Mouse (Mus musculus): ENCODE measurements around the gene Arhgef25. TPM values are rescaled to one million over a fixed set of nuclear protein-coding genes. Genes with fewer than 3 reads are reported as not detected.

Gene Arhgef25
- polyA plus RNA-seq, 1 experiment from 2014 or later = 24.2 TPM

GRCm38 (mm10) chr10:127210961-127211405, 21.1 kb upstream of the Arhgef25 start:
- Histone ChIP-seq H3K9me3 (ENCODE audit: control insufficient read depth, low read length) (no peaks in the 10 kb centered on the region), H3K4me1 (ENCODE audit: control insufficient read depth, insufficient read depth, low read length) (peaks cover 11% of the 10 kb centered on the region), H3K4me2 (ENCODE audit: low read depth, low read length) (peak overlapping the region; percentile 93), H3K27ac (ENCODE audit: low read depth, low read length) (no peak overlapping the region), H3K36me3 (ENCODE audit: control insufficient read depth, insufficient read depth, low read length) (peaks cover 9% of the 10 kb centered on the region; the same call in 1 of the 2 replicates), H3K9ac (replicated peaks; ENCODE audit: low read depth, low read length) (peak overlapping the region; percentile 72), H3K27me3 (ENCODE audit: control insufficient read depth, insufficient read depth, low read length) (0 out of 2 replicates have a peak, but pooled peaks cover 3% of the 10 kb centered on the region), H3K4me3 (ENCODE audit: low read depth, low read length) (peak overlapping the region; percentile 84)
- under 1% methylated on average over 25 of the region's 25 CpGs for WGBS
- ATAC-seq (ENCODE audit: low read depth) = peak; percentile 35

GRCm38 (mm10) chr10:127209928-127210570, 20.2 kb upstream of the Arhgef25 start:
- no peak for ATAC-seq (ENCODE audit: low read depth)
- Histone ChIP-seq H3K4me3 (ENCODE audit: low read depth, low read length) (no peak overlapping the region), H3K4me1 (ENCODE audit: control insufficient read depth, insufficient read depth, low read length) (peaks cover 11% of the 10 kb centered on the region), H3K4me2 (ENCODE audit: low read depth, low read length) (peak overlapping the region; percentile 93), H3K27ac (ENCODE audit: low read depth, low read length) (no peak overlapping the region), H3K9ac (replicated peaks; ENCODE audit: low read depth, low read length) (no peak overlapping the region), H3K36me3 (ENCODE audit: control insufficient read depth, insufficient read depth, low read length) (peaks cover 17% of the 10 kb centered on the region; the same call in 1 of the 2 replicates), H3K27me3 (ENCODE audit: control insufficient read depth, insufficient read depth, low read length) (0 out of 2 replicates have a peak, but pooled peaks cover 3% of the 10 kb centered on the region), H3K9me3 (ENCODE audit: control insufficient read depth, low read length) (no peaks in the 10 kb centered on the region)
- 91% methylated on average over 13 of the region's 13 CpGs for WGBS

GRCm38 (mm10) chr10:127208921-127209320, 19.0 kb upstream of the Arhgef25 start:
- no peak overlapping the region for H3K4me3 ChIP-seq (ENCODE audit: low read depth, low read length)
- no peak for ATAC-seq (ENCODE audit: low read depth)
- 0 out of 2 replicates have a peak overlapping the region, but pooled peaks have one; percentile 25 for H3K9ac ChIP-seq (replicated peaks; ENCODE audit: low read depth, low read length)
- H3K4me1 ChIP-seq (ENCODE audit: control insufficient read depth, insufficient read depth, low read length) = peaks cover 11% of the 10 kb centered on the region
- 0 out of 2 replicates have a peak, but pooled peaks cover 3% of the 10 kb centered on the region for H3K27me3 ChIP-seq (ENCODE audit: control insufficient read depth, insufficient read depth, low read length)
- H3K4me2 ChIP-seq (ENCODE audit: low read depth, low read length) = no peak overlapping the region
- no peak overlapping the region for H3K27ac ChIP-seq (ENCODE audit: low read depth, low read length)
- peaks cover 20% of the 10 kb centered on the region for H3K36me3 ChIP-seq (ENCODE audit: control insufficient read depth, insufficient read depth, low read length)
- H3K9me3 ChIP-seq (ENCODE audit: control insufficient read depth, low read length) = no peaks in the 10 kb centered on the region
- 91% methylated on average over 4 of the region's 4 CpGs for WGBS

GRCm38 (mm10) chr10:127205373-127205772, 15.5 kb upstream of the Arhgef25 start:
- Histone ChIP-seq H3K9ac (replicated peaks; ENCODE audit: low read depth, low read length) (no peak overlapping the region), H3K27me3 (ENCODE audit: control insufficient read depth, insufficient read depth, low read length) (no peaks in the 10 kb centered on the region), H3K9me3 (ENCODE audit: control insufficient read depth, low read length) (no peaks in the 10 kb centered on the region), H3K4me3 (ENCODE audit: low read depth, low read length) (no peak overlapping the region), H3K4me2 (ENCODE audit: low read depth, low read length) (no peak overlapping the region), H3K27ac (ENCODE audit: low read depth, low read length) (no peak overlapping the region), H3K4me1 (ENCODE audit: control insufficient read depth, insufficient read depth, low read length) (peaks cover 6% of the 10 kb centered on the region), H3K36me3 (ENCODE audit: control insufficient read depth, insufficient read depth, low read length) (peaks cover 30% of the 10 kb centered on the region)
- ATAC-seq (ENCODE audit: low read depth) = no peak
- WGBS = 93% methylated on average over 10 of the region's 10 CpGs

GRCm38 (mm10) chr10:127204589-127204988, 14.7 kb upstream of the Arhgef25 start:
- H3K36me3 ChIP-seq (ENCODE audit: control insufficient read depth, insufficient read depth, low read length) = peaks cover 35% of the 10 kb centered on the region
- H3K9ac ChIP-seq (replicated peaks; ENCODE audit: low read depth, low read length) = no peak overlapping the region
- no peak overlapping the region for H3K4me3 ChIP-seq (ENCODE audit: low read depth, low read length)
- no peak for ATAC-seq (ENCODE audit: low read depth)
- no peaks in the 10 kb centered on the region for H3K4me1 ChIP-seq (ENCODE audit: control insufficient read depth, insufficient read depth, low read length)
- no peak overlapping the region for H3K27ac ChIP-seq (ENCODE audit: low read depth, low read length)
- no peaks in the 10 kb centered on the region for H3K27me3 ChIP-seq (ENCODE audit: control insufficient read depth, insufficient read depth, low read length)
- WGBS = 87% methylated on average over 5 of the region's 5 CpGs
- H3K9me3 ChIP-seq (ENCODE audit: control insufficient read depth, low read length) = no peaks in the 10 kb centered on the region
- H3K4me2 ChIP-seq (ENCODE audit: low read depth, low read length) = no peak overlapping the region

GRCm38 (mm10) chr10:127203106-127203505, 13.2 kb upstream of the Arhgef25 start:
- H3K36me3 ChIP-seq (ENCODE audit: control insufficient read depth, insufficient read depth, low read length) = peaks cover 46% of the 10 kb centered on the region
- H3K4me1 ChIP-seq (ENCODE audit: control insufficient read depth, insufficient read depth, low read length) = no peaks in the 10 kb centered on the region
- no peak overlapping the region for H3K4me2 ChIP-seq (ENCODE audit: low read depth, low read length)
- no peak overlapping the region for H3K9ac ChIP-seq (replicated peaks; ENCODE audit: low read depth, low read length)
- no peaks in the 10 kb centered on the region for H3K27me3 ChIP-seq (ENCODE audit: control insufficient read depth, insufficient read depth, low read length)
- H3K9me3 ChIP-seq (ENCODE audit: control insufficient read depth, low read length) = no peaks in the 10 kb centered on the region
- no peak overlapping the region for H3K4me3 ChIP-seq (ENCODE audit: low read depth, low read length)
- 96% methylated on average over 3 of the region's 3 CpGs for WGBS
- H3K27ac ChIP-seq (ENCODE audit: low read depth, low read length) = no peak overlapping the region
- ATAC-seq (ENCODE audit: low read depth) = no peak

- ATAC-seq (ENCODE audit: low read depth) = no peak
- no peaks in the 10 kb centered on the region for H3K9me3 ChIP-seq (ENCODE audit: control insufficient read depth, low read length)
- H3K4me3 ChIP-seq (ENCODE audit: low read depth, low read length) = no peak overlapping the region
- peaks cover 7% of the 10 kb centered on the region; the same call in 1 of the 2 replicates for H3K4me1 ChIP-seq (ENCODE audit: control insufficient read depth, insufficient read depth, low read length)
- H3K9ac ChIP-seq (replicated peaks; ENCODE audit: low read depth, low read length) = no peak overlapping the region
- WGBS = 87% methylated on average over 8 of the region's 8 CpGs
- no peak overlapping the region for H3K27ac ChIP-seq (ENCODE audit: low read depth, low read length)
- H3K4me2 ChIP-seq (ENCODE audit: low read depth, low read length) = no peak overlapping the region
- H3K27me3 ChIP-seq (ENCODE audit: control insufficient read depth, insufficient read depth, low read length) = no peaks in the 10 kb centered on the region
- H3K36me3 ChIP-seq (ENCODE audit: control insufficient read depth, insufficient read depth, low read length) = peaks cover 29% of the 10 kb centered on the region
Measured at GRCm38 (mm10) chr10:127200279-127200678, 10.4 kb upstream of the Arhgef25 start.

- 83% methylated on average over 11 of the region's 11 CpGs for WGBS
- Histone ChIP-seq H3K27ac (ENCODE audit: low read depth, low read length) (no peak overlapping the region), H3K36me3 (ENCODE audit: control insufficient read depth, insufficient read depth, low read length) (peaks cover 29% of the 10 kb centered on the region), H3K9me3 (ENCODE audit: control insufficient read depth, low read length) (no peaks in the 10 kb centered on the region), H3K4me3 (ENCODE audit: low read depth, low read length) (no peak overlapping the region), H3K27me3 (ENCODE audit: control insufficient read depth, insufficient read depth, low read length) (no peaks in the 10 kb centered on the region), H3K9ac (replicated peaks; ENCODE audit: low read depth, low read length) (no peak overlapping the region), H3K4me1 (ENCODE audit: control insufficient read depth, insufficient read depth, low read length) (peaks cover 13% of the 10 kb centered on the region), H3K4me2 (ENCODE audit: low read depth, low read length) (no peak overlapping the region)
- ATAC-seq (ENCODE audit: low read depth) = no peak
Measured at GRCm38 (mm10) chr10:127199474-127199873, 9.6 kb upstream of the Arhgef25 start.

GRCm38 (mm10) chr10:127199068-127199467, 9.2 kb upstream of the Arhgef25 start:
- H3K27ac ChIP-seq (ENCODE audit: low read depth, low read length) = no peak overlapping the region
- ATAC-seq (ENCODE audit: low read depth) = no peak
- H3K4me3 ChIP-seq (ENCODE audit: low read depth, low read length) = no peak overlapping the region
- H3K4me2 ChIP-seq (ENCODE audit: low read depth, low read length) = no peak overlapping the region
- H3K9ac ChIP-seq (replicated peaks; ENCODE audit: low read depth, low read length) = no peak overlapping the region
- no peaks in the 10 kb centered on the region for H3K27me3 ChIP-seq (ENCODE audit: control insufficient read depth, insufficient read depth, low read length)
- H3K4me1 ChIP-seq (ENCODE audit: control insufficient read depth, insufficient read depth, low read length) = peaks cover 16% of the 10 kb centered on the region
- 67% methylated on average over 5 of the region's 5 CpGs for WGBS
- peaks cover 28% of the 10 kb centered on the region for H3K36me3 ChIP-seq (ENCODE audit: control insufficient read depth, insufficient read depth, low read length)
- no peaks in the 10 kb centered on the region for H3K9me3 ChIP-seq (ENCODE audit: control insufficient read depth, low read length)
